Mouse (Mus musculus) heart, embryonic 14.5 days (tissue): ENCODE data around the gene Ispd. TPM values are rescaled to one million over a fixed set of nuclear protein-coding genes. Genes with fewer than 3 reads are reported as not detected.

Experiments
- ATAC-seq: fragments of 200-750 bp; cut with Nextera tagmentation; 2 replicates; pipeline ENCODE4 v1.8.0; 2017; ENCODE audit warnings: low read depth, moderate TSS enrichment; ENCODE audit not compliant: insufficient number of reproducible peaks, insufficient read depth, low FRiP score
- H3K27ac ChIP-seq, 2 experiments: fragments of 200-500 bp in 1 of 2; fragments of 300-500 bp in 1 of 2; sonication (generic) in 1 of 2; replicated peaks in 1 of 2; 2 replicates each; pipeline ENCODE4 v1.5.1; 2012 to 2014; ENCODE audit warnings: low read depth in 2 of 2, low read length in 2 of 2, control low read depth in 1 of 2, mild to moderate bottlenecking in 1 of 2, mixed read lengths in 1 of 2; ENCODE audit not compliant: control insufficient read depth in 1 of 2, insufficient read depth in 1 of 2
- H3K27me3 ChIP-seq: fragments of 300-500 bp; sonication (generic); 2 replicates; pipeline ENCODE4 v1.6.1; 2014; ENCODE audit warnings: mild to moderate bottlenecking, low read length, control low read depth; ENCODE audit not compliant: control insufficient read depth, insufficient read depth
- H3K36me3 ChIP-seq: fragments of 300-500 bp; sonication (generic); 2 replicates; pipeline ENCODE4 v1.6.1; 2014; ENCODE audit warnings: mild to moderate bottlenecking, control low read depth, low read length, mixed read lengths; ENCODE audit not compliant: control insufficient read depth, insufficient read depth
- H3K4me1 ChIP-seq, 2 experiments: fragments of 200-500 bp in 1 of 2; fragments of 300-500 bp in 1 of 2; sonication (generic) in 1 of 2; 2 replicates each; pipeline ENCODE4 v1.6.1; 2012 to 2014; ENCODE audit warnings: low read length in 2 of 2, control low read depth in 1 of 2, mixed read lengths in 1 of 2; ENCODE audit not compliant: control insufficient read depth in 2 of 2, insufficient read depth in 2 of 2
- H3K4me2 ChIP-seq: fragments of 300-500 bp; sonication (generic); 2 replicates; pipeline ENCODE4 v1.6.1; 2014; ENCODE audit warnings: mild to moderate bottlenecking, low read length
- H3K4me3 ChIP-seq, 2 experiments: fragments of 200-500 bp in 1 of 2; fragments of 300-500 bp in 1 of 2; sonication (generic) in 1 of 2; 2 replicates each; pipeline ENCODE4 v1.5.1; 2012 to 2014; ENCODE audit warnings: low read length in 2 of 2, mild to moderate bottlenecking in 2 of 2, control low read depth in 1 of 2, low read depth in 1 of 2, moderate library complexity in 1 of 2; ENCODE audit not compliant: control insufficient read depth in 1 of 2, insufficient read depth in 1 of 2
- H3K9ac ChIP-seq: fragments of 300-500 bp; sonication (generic); 2 replicates; pipeline ENCODE4 v1.6.1; 2014; ENCODE audit warnings: mild to moderate bottlenecking, low read length
- H3K9me3 ChIP-seq: fragments of 300-500 bp; sonication (generic); 2 replicates; pipeline ENCODE4 v1.6.1; 2016; ENCODE audit warnings: low read length, control low read depth; ENCODE audit not compliant: control insufficient read depth
- WGBS: fragments of 180-500 bp; shearing (Covaris S2); extraction: QIAGEN DNeasy Blood & Tissue Kit; methylation state at CpG from one replicate; pipeline ENCODE4 v1.1.7; 2014; 5-methylcytosine and 5-hydroxymethylcytosine counted together
- polyA plus RNA-seq: library from polyadenylated mRNA; unstranded; fragments of >200 nt; fragmentation: Nextera tagmentation; extraction: Ambion mirVana; gene quantifications from 2 replicates; pipeline ENCODE4 v1.2.1, GENCODE M21; 2014

Gene Ispd
- polyA plus RNA-seq, 1 experiment from 2014 or later, result 13.8 TPM

DNA sequence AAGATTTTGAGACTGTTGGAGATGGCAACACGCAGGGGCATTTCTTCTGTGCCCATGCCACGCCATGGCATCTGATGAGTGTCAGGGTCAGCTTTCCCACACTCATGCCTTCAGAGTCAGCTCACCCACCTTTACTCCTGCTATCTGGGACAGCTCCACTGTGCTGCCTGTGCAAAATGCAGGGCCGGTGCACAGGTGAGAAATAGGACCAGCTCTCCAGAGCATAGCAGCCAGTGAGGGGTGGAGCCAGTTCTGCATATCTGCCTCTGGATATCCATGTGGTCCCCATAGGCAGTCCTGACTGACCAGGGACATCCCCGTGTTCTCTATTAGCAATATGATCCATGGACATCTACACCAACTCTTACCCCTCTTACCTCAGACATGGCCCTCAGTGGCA is 297.0 kb downstream of the Ispd start:
- Histone ChIP-seq H3K9me3 (no peaks in the 10 kb centered on the region), H3K36me3 (no peaks in the 10 kb centered on the region), H3K9ac (no peak overlapping the region), H3K4me3 (no peak overlapping the region), H3K4me2 (no peak overlapping the region), H3K27me3 (no peaks in the 10 kb centered on the region), H3K27ac (no peak overlapping the region), H3K4me1 (no peaks in the 10 kb centered on the region)
- 89% methylated on average over 4 of the region's 4 CpGs for WGBS
- peak; percentile 39; the same call in 1 of the 2 replicates for ATAC-seq

- Histone ChIP-seq H3K9me3 (no peaks in the 10 kb centered on the region), H3K4me1 (no peaks in the 10 kb centered on the region), H3K9ac (no peak overlapping the region), H3K27ac (no peak overlapping the region), H3K36me3 (no peaks in the 10 kb centered on the region), H3K4me3 (no peak overlapping the region), H3K4me2 (no peak overlapping the region), H3K27me3 (no peaks in the 10 kb centered on the region)
- WGBS, result 77% methylated on average over 2 of the region's 2 CpGs
- no peak for ATAC-seq
Measured at GRCm38 (mm10) chr12:36680883-36681505, 299.7 kb downstream of the Ispd start.

- Histone ChIP-seq H3K36me3 (no peaks in the 10 kb centered on the region), H3K4me3 (no peak overlapping the region), H3K27me3 (no peaks in the 10 kb centered on the region), H3K9me3 (no peaks in the 10 kb centered on the region), H3K4me1 (no peaks in the 10 kb centered on the region), H3K4me2 (no peak overlapping the region), H3K27ac (no peak overlapping the region), H3K9ac (no peak overlapping the region)
- no peak for ATAC-seq
- 67% methylated on average over 6 of the region's 6 CpGs for WGBS
Measured at GRCm38 (mm10) chr12:36681779-36682178, 300.5 kb downstream of the Ispd start.

GRCm38 (mm10) chr12:36694072-36694471 is 312.8 kb downstream of the Ispd start:
- H3K4me1 ChIP-seq, result no peaks in the 10 kb centered on the region
- no peak for ATAC-seq
- 85% methylated on average over 2 of the region's 2 CpGs for WGBS

GRCm38 (mm10) chr12:36704380-36704779 is 323.1 kb downstream of the Ispd start:
- H3K4me3 ChIP-seq, result no peak overlapping the region
- no peak for ATAC-seq
- no peaks in the 10 kb centered on the region for H3K27me3 ChIP-seq
- H3K27ac ChIP-seq, result no peak overlapping the region
- no peak overlapping the region for H3K9ac ChIP-seq
- H3K9me3 ChIP-seq, result no peaks in the 10 kb centered on the region
- H3K36me3 ChIP-seq, result no peaks in the 10 kb centered on the region
- H3K4me1 ChIP-seq, result no peaks in the 10 kb centered on the region
- 60% methylated on average over 1 of the region's 1 CpGs for WGBS
- no peak overlapping the region for H3K4me2 ChIP-seq

More at GRCm38 (mm10) chr12:36694072-36694471, 312.8 kb downstream of the Ispd start:
- no peak overlapping the region for H3K9ac ChIP-seq
- H3K4me3 ChIP-seq, result no peak overlapping the region
- H3K27ac ChIP-seq, result no peak overlapping the region
- H3K4me2 ChIP-seq, result no peak overlapping the region
- no peaks in the 10 kb centered on the region for H3K9me3 ChIP-seq
- no peaks in the 10 kb centered on the region for H3K27me3 ChIP-seq
- H3K36me3 ChIP-seq, result no peaks in the 10 kb centered on the region

DNA sequence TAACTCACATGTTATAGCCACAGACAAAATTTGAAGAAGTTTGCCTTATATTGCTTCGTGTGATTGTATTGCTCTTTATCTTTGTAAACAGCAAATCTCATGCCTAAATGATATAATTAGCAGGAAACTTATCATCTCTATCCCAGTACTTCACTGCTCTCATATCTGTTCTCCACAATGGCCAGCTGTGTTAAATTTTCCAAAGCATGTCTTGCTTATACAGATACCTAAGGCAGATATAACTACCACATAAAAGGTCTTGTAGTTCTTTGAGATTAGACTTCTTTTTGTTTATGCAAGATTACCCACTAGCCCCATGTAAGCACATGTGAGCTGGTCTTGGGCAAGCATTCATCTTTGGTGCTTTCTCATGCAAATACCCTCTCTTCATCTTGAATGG is 327.6 kb downstream of the Ispd start:
- no peak overlapping the region for H3K4me3 ChIP-seq
- WGBS, result 31% methylated on average over 1 of the region's 1 CpGs
- no peaks in the 10 kb centered on the region for H3K36me3 ChIP-seq
- no peak overlapping the region for H3K4me2 ChIP-seq
- H3K27ac ChIP-seq, result no peak overlapping the region
- H3K9ac ChIP-seq, result no peak overlapping the region
- 0 out of 4 replicates have a peak, but pooled peaks cover 0 to under 1% of the 10 kb centered on the region in 2 experiments for H3K4me1 ChIP-seq
- no peaks in the 10 kb centered on the region for H3K27me3 ChIP-seq
- no peak for ATAC-seq
- no peaks in the 10 kb centered on the region for H3K9me3 ChIP-seq

- Histone ChIP-seq H3K36me3 (no peaks in the 10 kb centered on the region), H3K9ac (0 out of 2 replicates have a peak overlapping the region, but pooled peaks have one; percentile 49)
- ATAC-seq, result no peak
Measured at GRCm38 (mm10) chr12:36713866-36714662, 332.8 kb downstream of the Ispd start.

More at GRCm38 (mm10) chr12:36713866-36714662, 332.8 kb downstream of the Ispd start:
- H3K9me3 ChIP-seq, result no peaks in the 10 kb centered on the region
- H3K4me2 ChIP-seq, result peak overlapping the region; percentile 60
- 0 out of 4 replicates have a peak, but pooled peaks cover 0 to 2% of the 10 kb centered on the region in 2 experiments for H3K4me1 ChIP-seq
- H3K4me3 ChIP-seq, result peak overlapping the region in 1 of 2 experiments; percentile 16; a peak in 3 of 4 replicates
- 26% methylated on average over 17 of the region's 17 CpGs for WGBS
- H3K27me3 ChIP-seq, result no peaks in the 10 kb centered on the region
- H3K27ac ChIP-seq, result no peak overlapping the region
